Mouse (Mus musculus): Measurements from ENCODE around the gene Snhg11. TPM values are rescaled to one million over a fixed set of nuclear protein-coding genes. Genes with fewer than 3 reads are reported as not detected.

Gene Snhg11
- polyA plus RNA-seq, 2 experiments from 2014 or later, result 0.11 TPM; not detected in 1

Other genes with a start within 250 kb of the Snhg11 start
- gene Tgm2, start 229.2 kb upstream of the Snhg11 start, polyA plus RNA-seq (2017; shearing (Covaris generic)), result 1 to 10 TPM; 2.1 to 5.4 TPM
- gene D630003M21Rik, start 146.4 kb upstream of the Snhg11 start, polyA plus RNA-seq (2017; shearing (Covaris generic)), result not detected
- not detected for gene Bpi, start 117.5 kb upstream of the Snhg11 start, polyA plus RNA-seq (2017; shearing (Covaris generic))
- gene Lbp, start 69.1 kb upstream of the Snhg11 start, polyA plus RNA-seq (2017; shearing (Covaris generic)), result under 1 TPM; 0.37 to 0.41 TPM
- gene Ralgapb, start 34.2 kb downstream of the Snhg11 start, polyA plus RNA-seq (2017; shearing (Covaris generic)), result 10 to 100 TPM; 11.3 to 13.2 TPM
- not detected for gene Adig, start 127.0 kb downstream of the Snhg11 start, polyA plus RNA-seq (2017; shearing (Covaris generic))
- not detected for gene Arhgap40, start 137.2 kb downstream of the Snhg11 start, polyA plus RNA-seq (2017; shearing (Covaris generic))
- not detected for gene Slc32a1, start 235.1 kb downstream of the Snhg11 start, polyA plus RNA-seq (2017; shearing (Covaris generic))
- gene Actr5, start 249.2 kb downstream of the Snhg11 start, polyA plus RNA-seq (2017; shearing (Covaris generic)), result 1 to 10 TPM; 3.1 to 3.2 TPM

All from activated CD4-positive, CD25-positive, alpha-beta regulatory T cell, adult 4 months (primary cell).